Comparison of ENCODE assay signal across 8 mouse cellular contexts in the genomic region with DNA sequence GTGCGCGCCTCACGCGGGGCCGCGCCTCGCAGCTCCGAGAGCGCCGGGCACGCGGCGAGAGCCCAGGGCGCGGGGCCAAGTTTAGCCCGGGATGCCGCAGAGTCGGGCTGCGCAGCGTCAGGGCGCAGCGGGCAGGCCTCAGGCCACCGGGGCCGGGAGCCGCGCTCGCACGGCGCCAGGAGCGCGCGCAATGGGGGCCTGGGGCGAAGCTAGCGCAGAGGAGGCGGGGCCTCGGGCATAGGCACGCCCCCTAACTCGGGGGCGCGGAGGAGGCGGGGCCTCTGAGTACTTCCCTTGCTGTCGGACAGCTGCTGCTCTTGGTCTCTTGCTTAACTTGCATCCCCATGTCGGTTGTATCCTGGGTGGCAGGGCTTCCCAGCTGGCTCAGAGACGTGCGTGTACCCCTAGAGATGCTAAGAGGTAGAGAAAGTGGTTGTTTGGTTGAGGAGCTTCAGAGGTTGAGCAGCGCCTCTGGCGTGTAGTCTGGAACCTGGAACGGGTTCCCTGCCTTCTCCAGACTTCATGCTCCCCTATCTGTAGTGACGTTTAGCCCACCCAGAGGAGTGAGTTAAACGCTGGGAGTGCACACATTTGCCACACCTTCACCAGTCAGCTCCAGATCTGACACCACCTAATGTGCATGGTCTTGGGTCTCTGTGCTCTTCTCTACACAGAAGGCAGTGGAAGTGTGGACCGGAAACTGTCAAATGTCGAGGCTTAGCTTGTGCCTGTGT. TPM values are rescaled to one million over a fixed set of nuclear protein-coding genes. Genes with fewer than 3 reads are reported as not detected.
DNase-seq lines count a peak whose midpoint lies in the region; ATAC-seq lines count a peak whose summit lies in the region.

H6pd (minus strand) TSS at position 171 of the 734 bp plus-strand sequence.

- peak within 1 kb of the TSS; percentile 87 for H3K9ac ChIP-seq in intestine, embryonic 15.5 days

- H3K4me1 ChIP-seq in intestine, embryonic 15.5 days (replicated peaks), result peaks cover 26% of the 10 kb centered on the region

- H3K27ac ChIP-seq in intestine, embryonic 15.5 days, result peak within 1 kb of the TSS; percentile 96

- 4% methylated on average over 52 of the region's 52 CpGs for WGBS in intestine, embryonic 15.5 days

- H3K9me3 ChIP-seq in intestine, embryonic 15.5 days, result no peaks in the 10 kb centered on the region

- DNase-seq in adrenal gland, adult 2 months, result peak; percentile 96
- DNase-seq in embryo, embryonic 9.5 days (ENCODE audit: extremely low spot score), result peak; percentile 92
- peak; percentile 86 to 93 for DNase-seq in gastrocnemius, postnatal 4 days (ENCODE audit: low spot score in 2 of 2)
- DNase-seq in left cerebral cortex, postnatal 14 days (ENCODE audit: low spot score in 2 of 2), result peak; percentile 83 to 86
- peak; percentile 84 for DNase-seq in right cerebral cortex, postnatal 14 days
- DNase-seq in urinary bladder, postnatal 25 days (ENCODE audit: low spot score), result peak; percentile 91

- intact Hi-C loops in left cerebral cortex, postnatal 14 days (cut with DNase I), result no loop called here

- ATAC-seq in intestine, embryonic 15.5 days, result peak; percentile 93
- peak; percentile 87 for ATAC-seq in megakaryocyte-erythroid progenitor cell, adult 5-6 weeks (replicated peaks; ENCODE audit: low FRiP score, low TSS enrichment, poor library complexity, severe bottlenecking)

- H3K4me3 ChIP-seq in intestine, embryonic 15.5 days (replicated peaks), result peak within 1 kb of the TSS; percentile 77

- H3K4me2 ChIP-seq in intestine, embryonic 15.5 days (replicated peaks), result peak within 1 kb of the TSS; percentile 81

- no peaks in the 10 kb centered on the region for H3K36me3 ChIP-seq in intestine, embryonic 15.5 days

- no peaks in the 10 kb centered on the region for H3K27me3 ChIP-seq in intestine, embryonic 15.5 days (replicated peaks)

RNA-seq across cellular contexts. Expression of gene H6pd, which starts in this region (rescaled TPM):
- total RNA-seq in adrenal gland, adult 2 months (2021), result 100 to 1,000 TPM; 120 to 197 TPM
- polyA plus RNA-seq in adrenal gland, adult 2 months (2012; rRNA removed), result 146 and 154 TPM in 2 replicates
- 10 to 100 TPM; 66.0 to 71.0 TPM for total RNA-seq in gastrocnemius, postnatal 4 days (2021)
- polyA plus RNA-seq in intestine, embryonic 15.5 days (2015; fragmentation: Nextera tagmentation; extraction: Ambion mirVana), result 22.2 and 24.0 TPM in 2 replicates
- total RNA-seq in left cerebral cortex, postnatal 14 days (2021), result 10 to 100 TPM; 11.4 to 14.2 TPM
- total RNA-seq in megakaryocyte-erythroid progenitor cell, adult 5-6 weeks (2014; fragmentation: Nextera tagmentation), result 12.9 and 16.8 TPM in 2 replicates
- total RNA-seq in megakaryocyte-erythroid progenitor cell, adult 5-6 weeks (2017), result 9.8 and 11.9 TPM in 2 replicates

Comparison
In these comparisons a context has a peak if more than half of its experiments do, and no peak if none do; other contexts are left out.
1. Peak in every context shown above with its lines: DNase-seq, ATAC-seq, H3K4me3 ChIP-seq and H3K27ac ChIP-seq.